Mouse (Mus musculus) embryo, embryonic 10 days (tissue): ENCODE data around the gene Creld2.
A peak's percentile ranks its signal among the peaks of the same experiment; 100 is the strongest.

Source experiments
- DNase-seq: peaks from one replicate; pipeline ENCODE4 v3.0.0-alpha.2; 2015; ENCODE audit warnings: low spot score

Creld2 gene

GRCm38 (mm10) chr15:88851507-88852149 lies 32.2 kb downstream of the Creld2 start:
- DNase-seq: no peak

- no peak for DNase-seq
Observed at GRCm38 (mm10) chr15:88853106-88853505, 33.7 kb downstream of the Creld2 start.

- no peak for DNase-seq
Observed at GRCm38 (mm10) chr15:88854119-88854968, 34.9 kb downstream of the Creld2 start.

- DNase-seq: no peak
Observed at GRCm38 (mm10) chr15:88854969-88855830, 35.8 kb downstream of the Creld2 start.

- no peak for DNase-seq
Observed at GRCm38 (mm10) chr15:88855896-88856417, 36.5 kb downstream of the Creld2 start.

- no peak for DNase-seq
Observed at GRCm38 (mm10) chr15:88856613-88857012, 37.2 kb downstream of the Creld2 start.

- no peak for DNase-seq
Observed at GRCm38 (mm10) chr15:88857361-88857760, 37.9 kb downstream of the Creld2 start.

GRCm38 (mm10) chr15:88858141-88858541 lies 38.7 kb downstream of the Creld2 start:
- DNase-seq: no peak

GRCm38 (mm10) chr15:88858707-88859106 lies 39.3 kb downstream of the Creld2 start:
- DNase-seq: no peak

GRCm38 (mm10) chr15:88859206-88859970 lies 39.9 kb downstream of the Creld2 start:
- DNase-seq: no peak

- DNase-seq: no peak
Observed at GRCm38 (mm10) chr15:88860781-88861180, 41.3 kb downstream of the Creld2 start.

- peak; percentile 97 for DNase-seq
Observed at GRCm38 (mm10) chr15:88861772-88862622, 42.6 kb downstream of the Creld2 start, which contains the start of gene Pim3. Gene Pim3 (plus strand): TSS chr15:88862186.

GRCm38 (mm10) chr15:88862881-88863694 lies 43.6 kb downstream of the Creld2 start:
- DNase-seq: peak; percentile 61

- DNase-seq: peak; percentile 96
Observed at GRCm38 (mm10) chr15:88863695-88864231, 44.3 kb downstream of the Creld2 start.

GRCm38 (mm10) chr15:88864270-88865030 lies 45.0 kb downstream of the Creld2 start:
- peak; percentile 61 for DNase-seq

GRCm38 (mm10) chr15:88865061-88865460 lies 45.6 kb downstream of the Creld2 start:
- DNase-seq: no peak

- no peak for DNase-seq
Observed at GRCm38 (mm10) chr15:88865888-88866695, 46.6 kb downstream of the Creld2 start.
